Mouse (Mus musculus): ENCODE measurements around the gene Itgad.

The Itgad gene

DNA sequence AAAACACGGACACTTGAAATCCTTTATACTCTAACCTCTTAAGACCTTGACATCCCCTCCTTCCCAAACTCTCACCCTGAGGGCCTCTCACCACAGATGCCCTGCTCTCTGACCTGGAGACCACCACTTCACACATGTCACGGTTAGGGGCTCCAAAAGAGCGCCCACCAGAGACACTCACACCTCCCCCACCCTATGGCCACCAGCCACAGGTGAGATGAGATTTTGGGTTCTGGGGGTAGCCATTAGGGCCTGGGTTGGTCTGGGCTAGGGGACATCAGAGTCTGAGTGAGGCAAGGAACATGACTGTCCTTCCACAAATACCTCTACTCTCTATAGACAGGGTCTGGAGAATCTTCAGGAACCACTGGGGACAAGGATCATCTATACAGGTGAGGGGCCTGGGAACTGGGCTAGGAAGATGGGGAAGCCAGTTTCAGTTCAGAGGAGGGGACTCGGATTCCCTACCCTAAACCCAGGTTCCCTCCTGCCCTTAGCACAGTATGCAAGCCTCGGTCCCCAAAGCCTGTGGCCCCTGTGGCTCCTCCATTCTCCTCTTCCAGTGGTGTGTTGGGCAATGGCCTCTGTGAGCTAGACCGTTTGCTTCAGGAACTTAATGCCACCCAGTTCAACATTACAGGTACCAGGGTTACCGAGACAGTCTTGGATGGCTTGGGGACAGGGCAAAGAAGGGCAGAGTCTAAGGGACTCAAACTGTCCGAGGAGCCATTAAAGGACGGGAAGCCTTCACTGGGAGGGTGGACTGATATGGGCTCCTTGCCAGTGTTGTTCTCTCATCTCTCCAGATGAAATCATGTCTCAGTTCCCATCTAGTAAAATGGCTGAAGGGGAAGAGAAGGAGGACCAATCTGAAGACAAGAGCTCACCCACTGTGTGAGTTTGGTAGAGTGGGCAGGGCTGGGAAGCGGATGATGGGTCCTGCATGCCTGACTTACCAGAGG lies 94.2 kb downstream of the Itgad start:
- no peak for TF ChIP-seq GATA4 (IDR thresholded peaks at IDR 0.05; ENCODE audit: insufficient replicate concordance, low read length)

DNA sequence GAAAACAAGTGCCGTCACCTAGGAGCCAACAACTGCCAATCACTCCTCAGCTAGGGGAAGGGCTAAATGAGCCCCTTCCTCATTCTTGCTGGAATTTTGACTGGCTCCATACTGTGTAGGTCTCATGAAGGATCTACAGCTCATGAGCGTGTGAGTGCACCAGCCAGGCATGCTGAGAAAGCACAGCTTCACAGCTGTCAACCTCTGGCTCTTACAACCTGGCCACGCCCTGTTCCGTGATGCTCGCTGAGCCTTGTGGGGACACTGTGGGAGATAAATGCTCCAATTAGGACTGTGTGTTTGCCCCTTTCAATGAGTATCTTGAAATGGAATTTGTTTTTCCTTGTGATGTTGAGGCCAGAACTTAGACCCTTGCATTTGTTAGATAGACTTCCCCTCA lies 95.8 kb downstream of the Itgad start:
- TF ChIP-seq GATA4 (IDR thresholded peaks at IDR 0.05; ENCODE audit: insufficient replicate concordance, low read length), result no peak

DNA sequence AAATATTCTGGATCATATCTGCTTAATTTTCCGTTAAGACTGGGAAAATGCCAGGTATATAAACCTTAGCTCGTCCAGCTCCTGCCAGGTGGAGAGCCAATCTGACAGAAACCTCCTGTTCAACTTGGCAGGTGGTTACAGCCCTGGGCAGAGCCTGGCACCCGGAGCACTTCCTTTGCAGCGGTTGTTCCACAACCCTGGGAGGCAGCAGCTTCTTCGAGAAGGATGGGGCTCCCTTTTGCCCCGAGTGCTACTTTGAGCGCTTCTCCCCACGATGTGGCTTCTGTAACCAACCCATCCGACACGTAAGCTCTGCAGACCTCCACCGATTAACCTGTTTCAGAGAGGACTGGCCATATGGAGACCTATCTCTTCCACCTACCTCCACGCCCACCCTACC lies 97.8 kb downstream of the Itgad start:
- TF ChIP-seq GATA4 (IDR thresholded peaks at IDR 0.05; ENCODE audit: insufficient replicate concordance, low read length), result no peak

DNA sequence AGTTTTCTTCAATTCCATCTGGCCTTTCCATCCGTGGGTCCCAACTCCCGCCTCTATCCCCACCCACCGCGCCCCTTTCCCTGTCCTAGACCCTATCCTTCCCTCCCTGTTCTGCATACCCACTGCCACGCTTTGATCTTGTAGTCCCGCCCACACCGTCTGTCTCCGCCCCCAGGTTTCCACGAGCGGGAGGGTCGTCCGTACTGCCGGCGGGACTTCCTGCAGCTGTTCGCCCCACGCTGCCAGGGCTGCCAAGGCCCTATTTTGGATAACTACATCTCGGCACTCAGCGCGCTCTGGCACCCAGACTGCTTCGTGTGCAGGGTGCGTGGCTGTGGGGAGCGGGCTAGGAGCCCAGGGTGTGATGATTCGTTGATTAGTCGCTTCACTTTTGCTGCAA lies 98.4 kb downstream of the Itgad start:
- TF ChIP-seq GATA4 (IDR thresholded peaks at IDR 0.05; ENCODE audit: insufficient replicate concordance, low read length), result no peak

DNA sequence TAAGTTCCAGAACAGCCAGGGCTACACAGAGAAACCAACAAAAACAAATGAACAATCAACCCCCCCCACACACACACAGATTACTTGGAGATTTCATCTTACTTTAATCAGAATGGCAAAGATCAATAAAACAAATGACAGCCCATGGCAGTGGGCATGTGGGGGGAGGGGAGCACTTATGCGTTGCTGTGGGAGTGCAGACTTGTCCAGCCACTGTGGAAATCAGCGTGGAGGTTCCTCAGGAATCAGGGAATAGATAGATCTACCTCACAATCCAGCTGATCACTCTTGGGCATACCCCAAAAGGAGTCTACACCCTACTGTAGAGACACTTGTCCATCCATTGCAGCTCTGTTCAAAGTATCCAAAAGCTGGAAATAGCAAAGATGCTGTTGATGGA lies 100.8 kb downstream of the Itgad start:
- no peak for TF ChIP-seq GATA4 (IDR thresholded peaks at IDR 0.05; ENCODE audit: insufficient replicate concordance, low read length)

DNA sequence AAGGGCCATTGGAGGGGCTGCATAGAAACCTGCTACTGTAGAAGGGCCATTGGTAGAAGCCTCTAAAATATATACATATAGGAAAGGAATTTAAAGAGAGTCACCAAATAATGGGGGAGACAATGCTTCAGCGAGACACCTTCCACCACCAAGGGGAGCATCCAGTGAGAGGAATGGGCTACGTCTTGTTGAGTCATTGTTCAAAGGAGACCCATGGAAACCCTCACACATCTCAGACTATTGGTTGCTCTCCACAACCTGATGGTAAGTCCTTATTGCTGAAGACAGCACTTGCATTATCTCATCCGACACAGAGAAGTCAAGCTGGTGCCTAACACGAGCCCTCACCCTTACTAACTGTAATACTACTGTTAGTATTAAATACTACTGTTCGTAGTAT lies 101.6 kb downstream of the Itgad start:
- no peak for TF ChIP-seq GATA4 (IDR thresholded peaks at IDR 0.05; ENCODE audit: insufficient replicate concordance, low read length)

DNA sequence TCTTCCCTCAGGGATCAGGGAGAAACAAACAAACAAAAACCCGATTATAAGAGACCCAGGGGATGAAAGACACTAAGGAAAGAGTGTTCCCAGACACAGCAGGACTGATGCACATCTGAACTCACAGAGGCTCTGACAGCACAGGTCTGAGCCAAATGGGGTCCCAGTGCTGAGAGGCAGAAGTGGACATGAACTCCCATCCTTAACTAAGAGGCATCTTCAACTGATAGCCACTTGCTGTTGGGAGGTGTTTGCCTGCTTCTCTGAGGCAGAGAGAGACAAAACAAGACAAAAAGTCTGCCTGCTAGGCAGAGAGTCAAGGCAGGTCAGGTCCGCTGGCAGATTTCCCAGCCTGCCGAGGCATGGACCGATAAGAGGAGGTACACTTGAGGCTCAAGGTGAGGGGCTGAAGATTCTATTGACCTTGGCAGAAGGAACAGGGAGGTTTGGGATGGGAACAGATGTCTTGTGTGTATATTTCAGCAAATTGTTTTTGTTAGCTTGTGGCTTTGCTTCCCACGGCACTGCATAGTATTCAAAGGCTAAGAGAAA lies 102.7 kb downstream of the Itgad start:
- no peak for TF ChIP-seq GATA4 (IDR thresholded peaks at IDR 0.05; ENCODE audit: insufficient replicate concordance, low read length)

DNA sequence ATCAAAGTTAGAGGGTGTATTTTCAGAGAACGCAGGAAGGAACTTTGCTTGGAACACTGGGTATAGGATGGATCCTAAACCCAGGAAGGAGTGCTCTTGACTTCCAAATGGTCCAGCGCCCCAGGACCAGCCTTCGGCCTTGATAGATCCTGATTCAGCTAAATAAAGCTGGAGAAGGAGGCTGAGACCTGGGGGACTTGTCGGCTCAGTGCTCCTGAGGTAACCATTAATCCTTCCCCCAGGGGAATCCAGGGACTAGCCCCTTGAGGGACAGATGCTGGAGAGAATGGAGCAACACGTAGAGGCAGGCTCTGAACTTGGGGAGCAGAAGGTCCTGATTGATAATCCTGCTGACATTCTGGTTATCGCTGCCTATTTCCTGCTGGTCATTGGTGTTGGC lies 111.2 kb downstream of the Itgad start, which contains the start of gene Slc5a2:
Gene Slc5a2 (plus strand): TSS at position 247 of the 400 bp plus-strand sequence.
- no peak for TF ChIP-seq GATA4 (IDR thresholded peaks at IDR 0.05; ENCODE audit: insufficient replicate concordance, low read length)

DNA sequence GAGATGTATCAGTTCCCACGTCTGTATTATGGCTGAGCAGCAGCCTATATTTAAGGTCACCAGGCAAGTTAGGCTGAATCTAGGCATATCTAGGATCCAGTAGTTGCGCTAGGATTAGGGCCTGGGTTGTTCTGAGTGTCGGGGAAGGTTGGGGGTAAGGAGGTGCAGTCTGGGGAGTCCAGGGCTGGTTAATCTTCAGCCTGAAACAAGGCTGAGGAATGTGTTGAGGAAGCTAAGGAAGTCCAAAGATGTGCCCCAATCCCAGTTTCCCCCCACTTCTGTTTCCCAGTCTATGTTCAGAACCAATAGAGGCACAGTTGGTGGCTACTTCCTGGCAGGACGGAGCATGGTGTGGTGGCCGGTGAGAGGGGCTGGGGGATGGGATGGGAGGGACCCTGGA lies 111.9 kb downstream of the Itgad start:
- TF ChIP-seq GATA4 (IDR thresholded peaks at IDR 0.05; ENCODE audit: insufficient replicate concordance, low read length), result no peak

DNA sequence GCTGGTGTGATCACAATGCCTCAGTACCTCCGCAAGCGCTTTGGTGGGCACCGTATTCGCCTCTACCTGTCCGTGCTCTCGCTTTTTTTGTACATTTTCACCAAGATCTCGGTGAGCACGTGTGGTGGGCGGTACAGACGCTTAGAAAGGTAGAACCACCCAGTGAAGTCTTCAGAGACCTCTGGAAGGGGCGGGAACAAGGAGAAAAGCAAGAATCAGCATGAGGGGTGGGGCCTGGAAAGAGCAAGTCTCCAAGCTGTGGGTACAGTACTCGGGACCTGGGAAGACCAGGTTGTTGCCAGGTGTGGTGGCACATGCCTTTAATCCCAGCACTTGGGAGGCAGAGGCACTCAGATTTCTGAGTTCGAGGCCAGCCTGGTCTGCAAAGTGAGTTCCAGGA lies 113.2 kb downstream of the Itgad start:
- TF ChIP-seq GATA4 (IDR thresholded peaks at IDR 0.05; ENCODE audit: insufficient replicate concordance, low read length), result no peak

DNA sequence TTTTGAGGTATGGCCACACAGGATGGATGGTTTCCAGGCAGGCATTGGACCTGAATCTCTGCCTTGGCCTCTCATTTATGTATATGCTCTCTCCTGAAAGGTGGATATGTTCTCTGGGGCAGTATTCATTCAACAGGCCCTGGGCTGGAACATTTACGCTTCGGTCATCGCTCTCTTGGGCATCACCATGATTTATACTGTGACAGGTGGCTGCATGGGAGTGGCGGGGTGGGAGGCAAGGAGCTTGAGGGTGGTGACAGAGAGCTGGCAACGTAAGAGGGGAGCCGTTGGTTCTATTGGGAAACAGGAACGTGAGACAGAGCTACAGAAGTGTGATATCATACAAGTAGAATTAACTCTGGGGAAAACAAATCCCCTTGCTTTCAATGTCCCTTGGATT lies 113.6 kb downstream of the Itgad start:
- no peak for TF ChIP-seq GATA4 (IDR thresholded peaks at IDR 0.05; ENCODE audit: insufficient replicate concordance, low read length)

DNA sequence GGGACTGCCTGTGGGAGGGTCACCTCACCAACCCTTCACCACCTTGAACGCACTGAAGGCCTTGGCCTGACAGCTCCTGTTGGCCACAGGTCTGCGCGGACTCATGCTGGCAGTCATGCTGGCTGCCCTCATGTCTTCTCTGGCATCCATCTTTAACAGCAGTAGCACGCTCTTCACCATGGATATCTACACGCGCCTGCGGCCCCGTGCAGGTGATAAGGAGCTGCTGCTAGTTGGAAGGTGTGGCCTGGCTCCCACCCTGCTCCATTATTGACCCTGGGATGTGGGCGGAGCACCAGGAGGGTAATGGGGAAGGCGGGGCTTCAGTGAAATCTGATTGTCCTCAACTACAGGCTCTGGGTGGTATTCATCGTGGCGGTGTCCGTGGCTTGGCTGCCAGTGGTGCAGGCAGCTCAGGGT lies 116.3 kb downstream of the Itgad start:
- no peak for TF ChIP-seq GATA4 (IDR thresholded peaks at IDR 0.05; ENCODE audit: insufficient replicate concordance, low read length)

DNA sequence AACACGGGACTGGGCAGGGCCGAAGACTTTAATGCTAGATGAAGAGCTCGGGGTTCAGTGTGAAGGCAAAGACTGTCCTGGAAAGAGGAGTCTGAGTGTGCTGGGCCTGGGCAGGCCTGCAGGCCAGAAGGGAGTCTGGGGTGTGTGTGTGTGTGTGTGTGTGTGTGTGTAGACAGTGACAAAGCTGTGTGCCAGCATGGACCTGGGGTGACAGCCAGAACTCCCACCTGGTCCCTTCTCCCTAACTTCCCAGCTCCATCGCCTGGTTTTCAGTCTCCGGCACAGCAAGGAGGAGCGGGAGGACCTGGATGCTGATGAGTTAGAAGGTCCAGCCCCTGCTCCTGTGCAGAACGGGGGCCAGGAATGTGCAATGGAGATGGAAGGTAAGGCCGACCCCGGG lies 117.3 kb downstream of the Itgad start:
- no peak for TF ChIP-seq GATA4 (IDR thresholded peaks at IDR 0.05; ENCODE audit: insufficient replicate concordance, low read length)

Data from liver, adult (tissue).